Mouse (Mus musculus) midbrain, embryonic 11.5 days (tissue): ENCODE results near the gene Trpc3. TPM values are rescaled to one million over a fixed set of nuclear protein-coding genes. Genes with fewer than 3 reads are reported as not detected.
"Not testable (repeated sequence)": the region's sequence is repeated elsewhere in the genome, so short reads cannot be mapped to it uniquely, and the experiment has no call there.

ENCODE experiments used
- ATAC-seq: fragments of 200-750 bp; cut with Nextera tagmentation; 2 replicates; pipeline ENCODE4 v1.8.0; 2017; ENCODE audit warnings: moderate TSS enrichment, moderate library complexity; ENCODE audit not compliant: low FRiP score
- DNase-seq: peaks from one replicate; pipeline ENCODE4 v3.0.0; 2015; ENCODE audit warnings: low spot score; ENCODE audit errors: missing footprints
- H3K27ac ChIP-seq: fragments of 300-500 bp; sonication (generic); 2 replicates; pipeline ENCODE4 v1.5.1; 2014; ENCODE audit warnings: low read depth, low read length
- H3K27me3 ChIP-seq: fragments of 300-500 bp; sonication (generic); 2 replicates; pipeline ENCODE4 v1.6.1; 2014; ENCODE audit warnings: mild to moderate bottlenecking, low read length, moderate library complexity, mixed read lengths; ENCODE audit not compliant: control insufficient read depth, insufficient read depth
- H3K36me3 ChIP-seq: fragments of 300-500 bp; sonication (generic); 2 replicates; pipeline ENCODE4 v1.6.1; 2014; ENCODE audit warnings: mild to moderate bottlenecking, low read length, moderate library complexity, mixed read lengths; ENCODE audit not compliant: control insufficient read depth, insufficient read depth
- H3K4me1 ChIP-seq: fragments of 300-500 bp; sonication (generic); 2 replicates; pipeline ENCODE4 v1.6.1; 2014; ENCODE audit warnings: low read length; ENCODE audit not compliant: control insufficient read depth, insufficient read depth
- H3K4me2 ChIP-seq: fragments of 300-500 bp; sonication (generic); 2 replicates; pipeline ENCODE4 v1.6.1; 2014; ENCODE audit warnings: mild to moderate bottlenecking, moderate library complexity
- H3K4me3 ChIP-seq: fragments of 300-500 bp; sonication (generic); 2 replicates; pipeline ENCODE4 v1.5.1; 2014; ENCODE audit warnings: low read depth, low read length
- H3K9ac ChIP-seq: fragments of 300-500 bp; sonication (generic); 2 replicates; pipeline ENCODE4 v1.6.1; 2014; ENCODE audit warnings: low read length
- H3K9me3 ChIP-seq: fragments of 300-500 bp; sonication (generic); 2 replicates; pipeline ENCODE4 v1.6.1; 2016; ENCODE audit warnings: low read length; ENCODE audit not compliant: control insufficient read depth
- WGBS: fragments of 180-500 bp; shearing (Covaris S2); extraction: QIAGEN DNeasy Blood & Tissue Kit; methylation state at CpG from one replicate; pipeline ENCODE4 v1.1.7; 2014; 5-methylcytosine and 5-hydroxymethylcytosine counted together
- polyA plus RNA-seq: library from polyadenylated mRNA; unstranded; fragments of >200 nt; fragmentation: Nextera tagmentation; extraction: Ambion mirVana; gene quantifications from 2 replicates; pipeline ENCODE4 v1.2.1, GENCODE M21; 2014

The Trpc3 gene
- polyA plus RNA-seq, 1 experiment from 2014 or later = 4.5 TPM

GRCm38 (mm10) chr3:36667814-36668213, 22.2 kb downstream of the Trpc3 start:
- Histone ChIP-seq H3K9ac (no peak overlapping the region), H3K4me2 (no peak overlapping the region), H3K9me3 (no peaks in the 10 kb centered on the region), H3K4me1 (no peaks in the 10 kb centered on the region), H3K27ac (no peak overlapping the region), H3K27me3 (no peaks in the 10 kb centered on the region), H3K36me3 (no peaks in the 10 kb centered on the region), H3K4me3 (no peak overlapping the region)
- 86% methylated on average over 6 of the region's 6 CpGs for WGBS
- ATAC-seq (no peak), DNase-seq (no peak)

GRCm38 (mm10) chr3:36645245-36645559, 44.8 kb downstream of the Trpc3 start:
- not testable (repeated sequence) for ATAC-seq, H3K4me1 ChIP-seq

GRCm38 (mm10) chr3:36644554-36645244, 45.3 kb downstream of the Trpc3 start:
- Histone ChIP-seq H3K9ac (no peak overlapping the region), H3K27ac (no peak overlapping the region), H3K9me3 (no peaks in the 10 kb centered on the region), H3K36me3 (no peaks in the 10 kb centered on the region), H3K27me3 (no peaks in the 10 kb centered on the region), H3K4me1 (no peaks in the 10 kb centered on the region), H3K4me3 (no peak overlapping the region), H3K4me2 (no peak overlapping the region)
- ATAC-seq (no peak), DNase-seq (no peak)
- 78% methylated on average over 3 of the region's 3 CpGs for WGBS

More at GRCm38 (mm10) chr3:36645245-36645559, 44.8 kb downstream of the Trpc3 start:
- not testable (repeated sequence) for H3K27ac ChIP-seq, DNase-seq, H3K9me3 ChIP-seq, H3K9ac ChIP-seq, H3K4me2 ChIP-seq, H3K36me3 ChIP-seq, H3K27me3 ChIP-seq, H3K4me3 ChIP-seq

- WGBS = 75% methylated on average over 3 of the region's 3 CpGs
- H3K4me3 ChIP-seq = no peak overlapping the region
- DNase-seq = no peak
- no peak overlapping the region for H3K27ac ChIP-seq
- no peaks in the 10 kb centered on the region for H3K27me3 ChIP-seq
- H3K36me3 ChIP-seq = no peaks in the 10 kb centered on the region
- H3K4me1 ChIP-seq = no peaks in the 10 kb centered on the region
- H3K4me2 ChIP-seq = no peak overlapping the region
- H3K9me3 ChIP-seq = no peaks in the 10 kb centered on the region
- no peak for ATAC-seq
- no peak overlapping the region for H3K9ac ChIP-seq
Measured at GRCm38 (mm10) chr3:36643354-36643753, 46.6 kb downstream of the Trpc3 start.

GRCm38 (mm10) chr3:36642736-36643135, 47.2 kb downstream of the Trpc3 start:
- no peak for ATAC-seq
- H3K4me3 ChIP-seq = no peak overlapping the region
- 76% methylated on average over 13 of the region's 13 CpGs for WGBS

GRCm38 (mm10) chr3:36640787-36641186, 49.2 kb downstream of the Trpc3 start:
- H3K4me1 ChIP-seq = no peaks in the 10 kb centered on the region
- WGBS = 59% methylated on average over 2 of the region's 2 CpGs
- DNase-seq (no peak), ATAC-seq (no peak)
- H3K36me3 ChIP-seq = no peaks in the 10 kb centered on the region
- no peaks in the 10 kb centered on the region for H3K9me3 ChIP-seq
- no peak overlapping the region for H3K9ac ChIP-seq
- no peaks in the 10 kb centered on the region for H3K27me3 ChIP-seq
- H3K4me2 ChIP-seq = no peak overlapping the region
- no peak overlapping the region for H3K27ac ChIP-seq
- no peak overlapping the region for H3K4me3 ChIP-seq

More at GRCm38 (mm10) chr3:36642736-36643135, 47.2 kb downstream of the Trpc3 start:
- no peak for DNase-seq
- Histone ChIP-seq H3K4me1 (no peaks in the 10 kb centered on the region), H3K4me2 (no peak overlapping the region), H3K36me3 (no peaks in the 10 kb centered on the region), H3K27me3 (no peaks in the 10 kb centered on the region), H3K9me3 (no peaks in the 10 kb centered on the region), H3K27ac (no peak overlapping the region), H3K9ac (no peak overlapping the region)

- Histone ChIP-seq H3K4me3 (no peak overlapping the region), H3K9me3 (no peaks in the 10 kb centered on the region), H3K4me2 (no peak overlapping the region), H3K27me3 (no peaks in the 10 kb centered on the region), H3K36me3 (no peaks in the 10 kb centered on the region), H3K27ac (no peak overlapping the region), H3K9ac (no peak overlapping the region), H3K4me1 (no peaks in the 10 kb centered on the region)
- peak; percentile 40; the same call in 1 of the 2 replicates for ATAC-seq
- WGBS = 24% methylated on average over 4 of the region's 4 CpGs
- DNase-seq = no peak
Measured at GRCm38 (mm10) chr3:36635449-36635848, 54.5 kb downstream of the Trpc3 start.

DNA sequence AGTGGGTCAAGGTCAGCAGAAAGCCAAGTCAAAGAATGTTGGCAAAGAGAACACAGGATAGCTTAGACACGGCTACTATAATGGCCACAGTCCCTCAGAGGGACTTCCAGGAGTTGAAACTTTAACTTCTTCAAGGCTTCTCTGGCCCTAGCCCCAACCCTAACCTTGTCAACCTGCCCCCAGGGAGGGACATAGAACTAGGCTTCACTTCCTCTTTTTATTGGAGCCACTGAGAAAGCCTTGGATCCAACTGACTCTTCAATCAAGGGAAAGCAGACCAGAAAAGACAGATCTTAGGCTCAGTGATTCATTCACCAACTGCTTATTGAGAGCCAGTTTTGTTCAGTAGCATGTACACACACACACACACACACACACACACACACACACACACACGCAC, 63.2 kb downstream of the Trpc3 start:
- no peaks in the 10 kb centered on the region for H3K4me1 ChIP-seq
- DNase-seq (no peak), ATAC-seq (no peak)
- WGBS = 92% methylated on average over 2 of the region's 2 CpGs
- no peak overlapping the region for H3K4me3 ChIP-seq
- H3K4me2 ChIP-seq = no peak overlapping the region
- no peak overlapping the region for H3K27ac ChIP-seq
- no peaks in the 10 kb centered on the region for H3K9me3 ChIP-seq
- H3K36me3 ChIP-seq = no peaks in the 10 kb centered on the region
- H3K9ac ChIP-seq = no peak overlapping the region
- no peaks in the 10 kb centered on the region for H3K27me3 ChIP-seq

DNA sequence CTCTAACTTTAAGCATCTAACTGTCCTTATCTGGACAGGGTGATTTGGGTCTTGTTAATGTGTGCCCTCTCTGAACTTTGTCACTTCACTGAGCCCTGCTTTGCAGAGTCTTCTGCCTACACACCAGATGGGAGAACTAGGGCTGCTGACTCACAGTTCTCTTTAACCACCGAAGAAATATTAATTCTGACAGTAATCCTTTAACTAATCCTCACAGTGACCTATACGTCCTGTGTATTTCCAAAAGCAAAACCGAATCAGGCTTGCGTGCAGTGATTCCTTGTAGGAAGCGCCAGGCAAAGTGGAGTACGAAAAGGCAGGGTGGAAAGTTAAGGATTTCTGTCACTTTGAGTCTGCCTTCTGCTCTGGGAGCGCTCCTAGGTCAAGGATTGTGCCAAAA, 71.8 kb downstream of the Trpc3 start:
- Histone ChIP-seq H3K27me3 (no peaks in the 10 kb centered on the region), H3K4me2 (no peak overlapping the region), H3K27ac (no peak overlapping the region), H3K4me3 (no peak overlapping the region), H3K4me1 (peaks cover 2% of the 10 kb centered on the region), H3K36me3 (no peaks in the 10 kb centered on the region), H3K9me3 (no peaks in the 10 kb centered on the region), H3K9ac (no peak overlapping the region)
- ATAC-seq (no peak), DNase-seq (no peak)
- WGBS = 73% methylated on average over 7 of the region's 7 CpGs
